Mouse (Mus musculus) small intestine, adult 2 months (tissue): Measurements from ENCODE around the gene Naalad2. TPM values are rescaled to one million over a fixed set of nuclear protein-coding genes. Genes with fewer than 3 reads are reported as not detected.

Experiments used
- H3K27ac ChIP-seq: fragments of 200-500 bp; 2 replicates; pipeline ENCODE4 v1.5.1; 2012; ENCODE audit warnings: low read depth, low read length, control low read depth, inconsistent platforms; ENCODE audit not compliant: insufficient read depth
- H3K27me3 ChIP-seq: fragments of 200-500 bp; 2 replicates; pipeline ENCODE4 v1.6.1; 2012; ENCODE audit warnings: mild to moderate bottlenecking, moderate library complexity, low read length, inconsistent platforms; ENCODE audit not compliant: control insufficient read depth, insufficient read depth
- H3K36me3 ChIP-seq: fragments of 200-500 bp; 2 replicates; pipeline ENCODE4 v1.6.1; 2012; ENCODE audit warnings: mild to moderate bottlenecking, low read length, control low read depth, inconsistent platforms; ENCODE audit not compliant: control insufficient read depth, insufficient read depth
- H3K4me1 ChIP-seq: fragments of 200-500 bp; 2 replicates; pipeline ENCODE4 v1.6.1; 2012; ENCODE audit warnings: low read length, inconsistent platforms, mixed read lengths; ENCODE audit not compliant: control insufficient read depth, insufficient read depth, insufficient read length
- H3K4me3 ChIP-seq: fragments of 200-500 bp; 2 replicates; pipeline ENCODE4 v1.5.1; 2012; ENCODE audit warnings: low read depth, mild to moderate bottlenecking, control low read depth, inconsistent platforms, low read length, moderate library complexity
- CTCF ChIP-seq: fragments of 200-500 bp; IDR thresholded peaks from 2 replicates; pipeline ENCODE4 v1.5.1; 2012; ENCODE audit warnings: low read depth, mild to moderate bottlenecking, control low read depth, inconsistent platforms, low read length, moderate library complexity, mixed read lengths; ENCODE audit not compliant: insufficient replicate concordance, insufficient read length; ENCODE audit errors: extremely low read depth
- POLR2A ChIP-seq: fragments of 200-500 bp; IDR thresholded peaks from 2 replicates; pipeline ENCODE4 v1.6.1; 2012; ENCODE audit warnings: low read depth, mild to moderate bottlenecking, control low read depth, inconsistent platforms, low read length, moderate library complexity
- WGBS: fragments of 180-500 bp; shearing (Covaris S2); methylation state at CpG from one replicate; pipeline ENCODE4 v1.1.7; 2018; 5-methylcytosine and 5-hydroxymethylcytosine counted together
- polyA plus RNA-seq: library from polyadenylated mRNA; depleted of rRNA; stranded (reverse); fragments of >200 nt; gene quantifications from 2 replicates; pipeline ENCODE4 v1.2.3, GENCODE M21; 2012; rRNA removed

The Naalad2 gene
- polyA plus RNA-seq, 1 experiment: 0.06 TPM

GRCm38 (mm10) chr9:18276844-18277243 lies 126.0 kb downstream of the Naalad2 start:
- H3K4me3 ChIP-seq: no peak overlapping the region
- H3K27me3 ChIP-seq: no peaks in the 10 kb centered on the region
- WGBS: 22% methylated on average over 2 of the region's 2 CpGs
- H3K4me1 ChIP-seq: no peaks in the 10 kb centered on the region
- no peak overlapping the region for H3K27ac ChIP-seq
- no peaks in the 10 kb centered on the region for H3K36me3 ChIP-seq
- TF ChIP-seq CTCF (no peak), POLR2A (no peak)

- 82% methylated on average over 1 of the region's 1 CpGs for WGBS
- H3K27me3 ChIP-seq: no peaks in the 10 kb centered on the region
- no peaks in the 10 kb centered on the region for H3K36me3 ChIP-seq
- no peak overlapping the region for H3K4me3 ChIP-seq
- H3K4me1 ChIP-seq: no peaks in the 10 kb centered on the region
- no peak for TF ChIP-seq POLR2A
- TF ChIP-seq CTCF: no peak
- H3K27ac ChIP-seq: no peak overlapping the region
Observed at GRCm38 (mm10) chr9:18275901-18276300, 126.9 kb downstream of the Naalad2 start.

Other genes starting within 250 kb of the Naalad2 start
- 3.2 and 5.1 TPM in 2 replicates for gene Chordc1, start 110.9 kb downstream of the Naalad2 start, polyA plus RNA-seq
- gene Ubtfl1, start 1.4 kb upstream of the Naalad2 start, polyA plus RNA-seq: not detected in 2 replicates
- not detected in 2 replicates for gene Mbd3l2, start 27.7 kb upstream of the Naalad2 start, polyA plus RNA-seq
- gene Zfp558, start 75.3 kb upstream of the Naalad2 start, polyA plus RNA-seq: 0.37 TPM in 1 of 2 replicates, not detected in the other
- gene Mbd3l1, start 75.4 kb upstream of the Naalad2 start, polyA plus RNA-seq: not detected in 2 replicates